ENCODE assay signal across 23 mouse cellular contexts in genomic region chr5:54118410-54119212, GRCm38 (mm10).
"Had no signal": no experiment of that assay in that cellular context is flagged by ENCODE, and none has a peak within 500 bp of the region (broad histone marks: within the 10 kb centered on the region; RNA-seq: fewer than 3 reads in every experiment).

No protein-coding gene starts in this region.

- H3K4me1 ChIP-seq: hindbrain, embryonic 10.5 days; intestine, embryonic 15.5 days; limb, embryonic 10.5 days; limb, embryonic 12.5 days had no signal

- H3K27me3 ChIP-seq: heart, embryonic 12.5 days; hindbrain, embryonic 12.5 days; intestine, embryonic 15.5 days; limb, embryonic 12.5 days had no signal

- H3K9ac ChIP-seq: forebrain, postnatal 0 days; heart, embryonic 12.5 days; hindbrain, embryonic 12.5 days; hindbrain, embryonic 14.5 days; intestine, embryonic 15.5 days; limb, embryonic 12.5 days had no signal

- H3K36me3 ChIP-seq: intestine, embryonic 15.5 days had no signal

- ATAC-seq: forebrain, postnatal 0 days; hindbrain, embryonic 16.5 days; inflammation-experienced regulatory T-cells, adult 6 months; intestine, embryonic 15.5 days; intestine, postnatal 0 days had no signal

- H3K9me3 ChIP-seq: heart, embryonic 10.5 days; heart, embryonic 12.5 days; hindbrain, embryonic 10.5 days; hindbrain, embryonic 12.5 days; intestine, embryonic 15.5 days; limb, embryonic 10.5 days; limb, embryonic 12.5 days had no signal

- H3K4me2 ChIP-seq: heart, embryonic 12.5 days; hindbrain, embryonic 12.5 days; hindbrain, embryonic 14.5 days; intestine, embryonic 15.5 days; limb, embryonic 12.5 days had no signal

- DNase-seq: forebrain, postnatal 0 days; gastrocnemius, postnatal 25 days; heart, adult 18-20 months; heart, postnatal 10 days; heart, postnatal 4 days; kidney, adult 18-20 months; kidney, adult 8-10 months; kidney, postnatal 10 days; kidney, postnatal 25 days; kidney, postnatal 4 days; layer of hippocampus, adult 9-11 months; layer of hippocampus, postnatal 36 days had no signal

- H3K4me3 ChIP-seq: heart, embryonic 10.5 days; heart, embryonic 12.5 days; hindbrain, embryonic 10.5 days; hindbrain, embryonic 12.5 days; intestine, embryonic 15.5 days; limb, embryonic 10.5 days; limb, embryonic 12.5 days had no signal

- H3K27ac ChIP-seq: heart, embryonic 10.5 days; hindbrain, embryonic 10.5 days; hindbrain, embryonic 12.5 days; hindbrain, embryonic 14.5 days; intestine, embryonic 15.5 days; limb, embryonic 10.5 days; limb, embryonic 12.5 days had no signal
